Mouse (Mus musculus) midbrain, embryonic 13.5 days (tissue): Measurements from ENCODE around the gene 4933417A18Rik. TPM values are rescaled to one million over a fixed set of nuclear protein-coding genes. Genes with fewer than 3 reads are reported as not detected.
A peak's percentile ranks its signal among the peaks of the same experiment; 100 is the strongest.
"Not testable (repeated sequence)": the region's sequence is repeated elsewhere in the genome, so short reads cannot be mapped to it uniquely, and the experiment has no call there.

Experiments
- ATAC-seq: fragments of 200-750 bp; cut with Nextera tagmentation; 2 replicates; pipeline ENCODE4 v1.8.0; 2017; ENCODE audit warnings: mild to moderate bottlenecking, moderate TSS enrichment, moderate library complexity
- H3K27ac ChIP-seq: fragments of 300-500 bp; sonication (generic); 2 replicates; pipeline ENCODE4 v1.5.1; 2015; ENCODE audit warnings: inconsistent platforms, mild to moderate bottlenecking, moderate library complexity
- H3K27me3 ChIP-seq: fragments of 300-500 bp; sonication (generic); 2 replicates; pipeline ENCODE4 v1.6.1; 2015; ENCODE audit warnings: mild to moderate bottlenecking, inconsistent platforms
- H3K36me3 ChIP-seq: fragments of 300-500 bp; sonication (generic); 2 replicates; pipeline ENCODE4 v1.6.1; 2015; ENCODE audit warnings: mild to moderate bottlenecking, inconsistent platforms
- H3K4me1 ChIP-seq: fragments of 300-500 bp; sonication (generic); replicated peaks from 2 replicates; pipeline ENCODE4 v1.6.1; 2015; ENCODE audit warnings: inconsistent platforms
- H3K4me2 ChIP-seq: fragments of 300-500 bp; sonication (generic); replicated peaks from 2 replicates; pipeline ENCODE4 v1.6.1; 2015; ENCODE audit warnings: moderate library complexity, mild to moderate bottlenecking, inconsistent platforms
- H3K4me3 ChIP-seq: fragments of 300-500 bp; sonication (generic); replicated peaks from 2 replicates; pipeline ENCODE4 v1.5.1; 2015; ENCODE audit warnings: mild to moderate bottlenecking, inconsistent platforms
- H3K9ac ChIP-seq: fragments of 300-500 bp; sonication (generic); replicated peaks from 2 replicates; pipeline ENCODE4 v1.6.1; 2015; ENCODE audit warnings: mild to moderate bottlenecking, inconsistent platforms
- H3K9me3 ChIP-seq: fragments of 300-500 bp; sonication (generic); 2 replicates; pipeline ENCODE4 v1.6.1; 2016; ENCODE audit warnings: mild to moderate bottlenecking, inconsistent platforms
- WGBS: fragments of 180-500 bp; shearing (Covaris S2); methylation state at CpG from one replicate; pipeline ENCODE4 v1.1.7; 2015; 5-methylcytosine and 5-hydroxymethylcytosine counted together
- polyA plus RNA-seq: library from polyadenylated mRNA; unstranded; fragments of >200 nt; fragmentation: Nextera tagmentation; extraction: Ambion mirVana; gene quantifications from 2 replicates; pipeline ENCODE4 v1.2.1, GENCODE M21; 2015

The 4933417A18Rik gene
- polyA plus RNA-seq, 1 experiment from 2014 or later: not detected

GRCm38 (mm10) chr13:34978635-34979034 lies 54.4 kb downstream of the 4933417A18Rik start:
- peaks cover 65% of the 10 kb centered on the region for H3K36me3 ChIP-seq
- H3K9ac ChIP-seq, H3K27me3 ChIP-seq, H3K9me3 ChIP-seq, ATAC-seq, H3K4me2 ChIP-seq, H3K4me3 ChIP-seq, H3K4me1 ChIP-seq, H3K27ac ChIP-seq: not testable (repeated sequence)
- WGBS: 72% methylated on average over 5 of the region's 5 CpGs

GRCm38 (mm10) chr13:34983479-34983878 lies 59.3 kb downstream of the 4933417A18Rik start:
- not testable (repeated sequence) for H3K9me3 ChIP-seq, H3K4me1 ChIP-seq, H3K27me3 ChIP-seq, H3K9ac ChIP-seq, H3K27ac ChIP-seq, H3K4me2 ChIP-seq, ATAC-seq, H3K4me3 ChIP-seq
- WGBS: 100% methylated on average over 1 of the region's 1 CpGs
- peaks cover 80% of the 10 kb centered on the region for H3K36me3 ChIP-seq

GRCm38 (mm10) chr13:34991581-34992273 lies 67.5 kb downstream of the 4933417A18Rik start:
- Histone ChIP-seq H3K27me3 (no peaks in the 10 kb centered on the region), H3K4me2 (no peak overlapping the region), H3K4me1 (peaks cover 16% of the 10 kb centered on the region), H3K4me3 (no peak overlapping the region), H3K9me3 (no peaks in the 10 kb centered on the region), H3K9ac (no peak overlapping the region), H3K27ac (no peak overlapping the region), H3K36me3 (peaks cover 33% of the 10 kb centered on the region)
- WGBS: 72% methylated on average over 4 of the region's 4 CpGs
- ATAC-seq: no peak

GRCm38 (mm10) chr13:34993085-34993484 lies 68.9 kb downstream of the 4933417A18Rik start:
- Histone ChIP-seq H3K27ac (no peak overlapping the region; the same call in 1 of the 2 replicates), H3K4me3 (peak overlapping the region; percentile 55)
- 75% methylated on average over 4 of the region's 4 CpGs for WGBS

GRCm38 (mm10) chr13:34993595-34993982 lies 69.4 kb downstream of the 4933417A18Rik start:
- Histone ChIP-seq H3K4me1 (peaks cover 16% of the 10 kb centered on the region), H3K9me3 (no peaks in the 10 kb centered on the region), H3K27me3 (no peaks in the 10 kb centered on the region), H3K27ac (peak overlapping the region; percentile 75), H3K4me3 (peak overlapping the region; percentile 55), H3K4me2 (peak overlapping the region; percentile 65), H3K36me3 (peaks cover 15% of the 10 kb centered on the region), H3K9ac (peak overlapping the region; percentile 75)
- WGBS: 2% methylated on average over 22 of the region's 22 CpGs
- ATAC-seq: peak; percentile 69

More at GRCm38 (mm10) chr13:34993085-34993484, 68.9 kb downstream of the 4933417A18Rik start:
- Histone ChIP-seq H3K27me3 (no peaks in the 10 kb centered on the region), H3K9ac (peak overlapping the region; percentile 75), H3K9me3 (no peaks in the 10 kb centered on the region), H3K4me1 (peaks cover 16% of the 10 kb centered on the region), H3K36me3 (peaks cover 20% of the 10 kb centered on the region), H3K4me2 (peak overlapping the region; percentile 65)
- ATAC-seq: no peak

- Histone ChIP-seq H3K4me2 (peak overlapping the region; percentile 65), H3K9ac (peak overlapping the region; percentile 75), H3K9me3 (no peaks in the 10 kb centered on the region), H3K4me3 (peak overlapping the region; percentile 55), H3K27ac (peak overlapping the region; percentile 75), H3K27me3 (no peaks in the 10 kb centered on the region), H3K4me1 (peaks cover 16% of the 10 kb centered on the region), H3K36me3 (peaks cover 9% of the 10 kb centered on the region)
- ATAC-seq: peak; percentile 97
- WGBS: under 1% methylated on average over 33 of the region's 33 CpGs
Observed at GRCm38 (mm10) chr13:34993983-34994811, 70.0 kb downstream of the 4933417A18Rik start.

GRCm38 (mm10) chr13:34995925-34996324 lies 71.7 kb downstream of the 4933417A18Rik start:
- WGBS: 94% methylated on average over 2 of the region's 2 CpGs
- no peaks in the 10 kb centered on the region for H3K36me3 ChIP-seq
- H3K27ac ChIP-seq: no peak overlapping the region
- H3K4me2 ChIP-seq: no peak overlapping the region
- H3K4me3 ChIP-seq: no peak overlapping the region
- H3K4me1 ChIP-seq: peaks cover 16% of the 10 kb centered on the region
- ATAC-seq: no peak
- no peak overlapping the region for H3K9ac ChIP-seq
- H3K27me3 ChIP-seq: no peaks in the 10 kb centered on the region
- no peaks in the 10 kb centered on the region for H3K9me3 ChIP-seq

Other genes starting within 250 kb of the 4933417A18Rik start
- gene Fam50b, start 189.6 kb upstream of the 4933417A18Rik start, polyA plus RNA-seq: not detected in 2 replicates
- gene Prpf4b, start 49.1 kb upstream of the 4933417A18Rik start, polyA plus RNA-seq: 80.2 and 80.9 TPM in 2 replicates
- 0.76 and 1.1 TPM in 2 replicates for gene Fam217a, start 99 bp upstream of the 4933417A18Rik start, polyA plus RNA-seq
- 0.31 and 0.47 TPM in 2 replicates for gene Eci3, start 39.4 kb downstream of the 4933417A18Rik start, polyA plus RNA-seq
- 110 and 111 TPM in 2 replicates for gene Eci2, start 102.7 kb downstream of the 4933417A18Rik start, polyA plus RNA-seq